Mouse (Mus musculus) lung, postnatal 0 days (tissue): Measurements from ENCODE around the gene Cox5a. TPM values are rescaled to one million over a fixed set of nuclear protein-coding genes. Genes with fewer than 3 reads are reported as not detected.

ENCODE experiments used
- ATAC-seq: fragments of 200-750 bp; cut with Nextera tagmentation; 2 replicates; pipeline ENCODE4 v1.8.0; 2017; ENCODE audit warnings: moderate library complexity
- DNase-seq: peaks from one replicate; pipeline ENCODE4 v3.0.0-alpha.2; 2016; ENCODE audit warnings: low spot score
- H3K27ac ChIP-seq: fragments of 300-500 bp; sonication (generic); 2 replicates; pipeline ENCODE4 v1.5.1; 2014; ENCODE audit warnings: antibody characterized with exemption, mild to moderate bottlenecking, low read length, mixed read lengths
- H3K27me3 ChIP-seq: fragments of 300-500 bp; sonication (generic); replicated peaks from 2 replicates; pipeline ENCODE4 v1.6.1; 2014; ENCODE audit warnings: low read length, mixed read lengths; ENCODE audit not compliant: insufficient read depth
- H3K36me3 ChIP-seq: fragments of 300-500 bp; sonication (generic); 2 replicates; pipeline ENCODE4 v1.6.1; 2014; ENCODE audit warnings: low read length, mixed read lengths; ENCODE audit not compliant: insufficient read depth
- H3K4me1 ChIP-seq: fragments of 300-500 bp; sonication (generic); 2 replicates; pipeline ENCODE4 v1.6.1; 2014; ENCODE audit warnings: antibody characterized with exemption, low read depth, low read length, mixed read lengths; ENCODE audit not compliant: insufficient read depth
- H3K4me2 ChIP-seq: fragments of 300-500 bp; sonication (generic); replicated peaks from 2 replicates; pipeline ENCODE4 v1.6.1; 2014; ENCODE audit warnings: low read depth, mild to moderate bottlenecking, low read length, moderate library complexity, mixed read lengths
- H3K4me3 ChIP-seq: fragments of 300-500 bp; sonication (generic); 2 replicates; pipeline ENCODE4 v1.5.1; 2014; ENCODE audit warnings: low read depth, low read length
- H3K9ac ChIP-seq: fragments of 300-500 bp; sonication (generic); replicated peaks from 2 replicates; pipeline ENCODE4 v1.6.1; 2014; ENCODE audit warnings: low read depth, mild to moderate bottlenecking
- H3K9me3 ChIP-seq: fragments of 300-500 bp; sonication (generic); 2 replicates; pipeline ENCODE4 v1.6.1; 2016; ENCODE audit warnings: low read length, mixed read lengths
- CTCF ChIP-seq: IDR thresholded peaks from 2 replicates; pipeline ENCODE4 v1.5.1; 2016; ENCODE audit warnings: antibody characterized with exemption, mild to moderate bottlenecking
- EP300 ChIP-seq: IDR thresholded peaks from 2 replicates; pipeline ENCODE4 v1.6.1; 2016; ENCODE audit warnings: antibody characterized with exemption, mild to moderate bottlenecking, control low read depth
- WGBS: fragments of 180-500 bp; shearing (Covaris S2); extraction: QIAGEN DNeasy Blood & Tissue Kit; methylation state at CpG from one replicate; pipeline ENCODE4 v1.1.7; 2014; 5-methylcytosine and 5-hydroxymethylcytosine counted together
- polyA plus RNA-seq: library from polyadenylated mRNA; unstranded; fragments of >200 nt; fragmentation: Nextera tagmentation; extraction: Ambion mirVana; gene quantifications from 2 replicates; pipeline ENCODE4 v1.2.1, GENCODE M21; 2015

Cox5a gene
- polyA plus RNA-seq, 1 experiment from 2014 or later, result 448 TPM

- Histone ChIP-seq H3K9me3 (no peaks in the 10 kb centered on the region), H3K9ac (no peak overlapping the region), H3K4me3 (no peak overlapping the region), H3K27me3 (no peaks in the 10 kb centered on the region), H3K4me1 (peaks cover 10% of the 10 kb centered on the region; the same call in 1 of the 2 replicates), H3K27ac (no peak overlapping the region), H3K4me2 (no peak overlapping the region), H3K36me3 (no peaks in the 10 kb centered on the region)
- DNase-seq, result no peak
- TF ChIP-seq EP300 (no peak), CTCF (no peak)
- ATAC-seq, result no peak
- WGBS, result 63% methylated on average over 3 of the region's 3 CpGs
Observed at GRCm38 (mm10) chr9:57557215-57557614, 36.1 kb downstream of the Cox5a start.

DNA sequence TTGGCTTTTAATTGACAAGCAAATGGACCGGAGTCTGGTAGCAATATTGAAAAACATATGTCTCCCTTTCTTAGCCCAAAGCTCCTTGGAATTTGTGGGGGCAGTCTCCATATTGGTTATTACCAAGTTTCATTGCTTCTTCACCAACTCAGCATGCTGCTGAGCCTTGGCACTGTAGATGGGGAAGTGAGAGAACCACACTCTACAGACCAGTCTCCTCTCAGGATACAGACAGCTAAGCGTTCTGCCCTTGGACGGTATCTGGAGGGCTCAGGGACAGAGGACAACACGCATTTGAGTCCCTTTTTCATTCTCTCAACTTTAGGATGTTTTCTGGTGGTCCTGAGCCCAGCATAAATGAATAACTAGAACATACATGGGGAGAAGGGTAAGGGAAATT, 37.6 kb downstream of the Cox5a start:
- Histone ChIP-seq H3K4me1 (peaks cover 23% of the 10 kb centered on the region; the same call in 1 of the 2 replicates), H3K36me3 (no peaks in the 10 kb centered on the region), H3K4me2 (no peak overlapping the region), H3K9ac (no peak overlapping the region), H3K9me3 (no peaks in the 10 kb centered on the region), H3K27ac (no peak overlapping the region), H3K4me3 (no peak overlapping the region), H3K27me3 (no peaks in the 10 kb centered on the region)
- ATAC-seq, result no peak
- WGBS, result 74% methylated on average over 4 of the region's 4 CpGs
- DNase-seq, result no peak
- no peak for TF ChIP-seq EP300
- no peak for TF ChIP-seq CTCF

DNA sequence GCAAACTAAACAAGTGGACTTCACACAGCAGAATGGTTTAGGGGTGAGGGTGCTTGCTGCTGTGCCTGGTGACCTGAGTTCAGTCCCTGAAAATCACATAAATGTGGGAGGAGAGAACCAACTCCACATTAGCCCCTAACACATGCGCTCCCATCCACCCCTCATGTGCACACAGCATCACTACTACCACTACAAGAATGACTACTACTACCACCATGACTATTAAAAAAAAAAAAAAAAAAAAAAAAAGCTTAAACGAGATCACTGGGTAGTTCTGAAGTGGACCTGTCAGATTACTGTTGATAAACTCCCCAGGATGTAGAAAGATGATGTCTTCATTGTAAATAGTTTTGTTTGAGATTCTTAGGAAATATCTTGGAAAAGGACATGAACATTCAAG, 38.5 kb downstream of the Cox5a start:
- no peak overlapping the region for H3K4me3 ChIP-seq
- H3K36me3 ChIP-seq, result no peaks in the 10 kb centered on the region
- H3K9ac ChIP-seq, result no peak overlapping the region
- H3K27ac ChIP-seq, result no peak overlapping the region
- 64% methylated on average over 2 of the region's 2 CpGs for WGBS
- H3K4me2 ChIP-seq, result no peak overlapping the region
- no peaks in the 10 kb centered on the region for H3K27me3 ChIP-seq
- TF ChIP-seq EP300 (no peak), CTCF (no peak)
- no peaks in the 10 kb centered on the region for H3K9me3 ChIP-seq
- H3K4me1 ChIP-seq, result peaks cover 23% of the 10 kb centered on the region; the same call in 1 of the 2 replicates
- DNase-seq (no peak), ATAC-seq (no peak)

GRCm38 (mm10) chr9:57560263-57560662, 39.2 kb downstream of the Cox5a start:
- Histone ChIP-seq H3K27me3 (no peaks in the 10 kb centered on the region), H3K9me3 (no peaks in the 10 kb centered on the region), H3K9ac (no peak overlapping the region), H3K4me1 (peaks cover 24% of the 10 kb centered on the region; the same call in 1 of the 2 replicates), H3K4me3 (peak overlapping the region; percentile 63), H3K4me2 (peak overlapping the region; percentile 64), H3K36me3 (no peaks in the 10 kb centered on the region), H3K27ac (0 out of 2 replicates have a peak overlapping the region, but pooled peaks have one; percentile 73)
- no peak for ATAC-seq
- no peak for DNase-seq
- 26% methylated on average over 7 of the region's 7 CpGs for WGBS
- TF ChIP-seq EP300, result no peak
- no peak for TF ChIP-seq CTCF

GRCm38 (mm10) chr9:57560861-57561710, 40.0 kb downstream of the Cox5a start, which contains the start of gene Scamp2:
Gene Scamp2 (plus strand): TSS chr9:57560943.
- H3K36me3 ChIP-seq, result no peaks in the 10 kb centered on the region
- H3K4me1 ChIP-seq, result peaks cover 27% of the 10 kb centered on the region; the same call in 1 of the 2 replicates
- no peaks in the 10 kb centered on the region for H3K27me3 ChIP-seq
- peak within 1 kb of the TSS; percentile 61 for H3K9ac ChIP-seq
- WGBS, result 2% methylated on average over 37 of the region's 37 CpGs
- no peaks in the 10 kb centered on the region for H3K9me3 ChIP-seq
- ATAC-seq (peak; percentile 98), DNase-seq (peak; percentile 98)
- H3K27ac ChIP-seq, result peak within 1 kb of the TSS; percentile 74
- H3K4me2 ChIP-seq, result peak within 1 kb of the TSS; percentile 64
- TF ChIP-seq EP300, result no peak
- peak; percentile 47 for TF ChIP-seq CTCF
- H3K4me3 ChIP-seq, result peak within 1 kb of the TSS; percentile 63

DNA sequence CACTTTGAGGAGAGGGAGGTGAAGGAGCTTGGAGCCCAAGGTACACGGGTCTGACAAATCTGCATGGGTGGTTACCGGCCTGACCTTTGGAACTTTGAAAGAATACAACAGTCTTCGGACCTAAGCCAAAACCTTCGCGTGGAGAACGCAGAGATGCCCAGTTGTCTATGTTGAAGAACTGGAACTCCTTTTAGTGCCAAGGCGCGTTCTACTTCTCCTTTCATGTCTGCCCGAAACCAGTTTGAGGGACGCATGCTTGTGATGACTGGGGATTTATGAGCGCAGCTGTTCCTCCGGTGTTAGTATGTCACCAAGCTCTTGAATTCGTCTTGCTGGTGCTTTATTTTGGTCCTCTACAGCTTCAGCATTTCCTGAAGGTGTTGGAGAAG, 40.6 kb downstream of the Cox5a start:
- Histone ChIP-seq H3K4me1 (peaks cover 27% of the 10 kb centered on the region; the same call in 1 of the 2 replicates), H3K9me3 (no peaks in the 10 kb centered on the region), H3K4me2 (peak overlapping the region; percentile 64), H3K9ac (0 out of 2 replicates have a peak overlapping the region, but pooled peaks have one; percentile 0), H3K4me3 (peak overlapping the region; percentile 63; the same call in 1 of the 2 replicates), H3K27me3 (no peaks in the 10 kb centered on the region), H3K36me3 (no peaks in the 10 kb centered on the region), H3K27ac (peak overlapping the region; percentile 74)
- 74% methylated on average over 13 of the region's 13 CpGs for WGBS
- no peak for ATAC-seq
- DNase-seq, result no peak
- TF ChIP-seq CTCF (no peak), EP300 (no peak)
